Mouse (Mus musculus): ENCODE results near the gene Cog2. TPM values are rescaled to one million over a fixed set of nuclear protein-coding genes. Genes with fewer than 3 reads are reported as not detected.

Cog2 gene
- polyA plus RNA-seq, 2 experiments: 36.1 to 40.5 TPM

DNA sequence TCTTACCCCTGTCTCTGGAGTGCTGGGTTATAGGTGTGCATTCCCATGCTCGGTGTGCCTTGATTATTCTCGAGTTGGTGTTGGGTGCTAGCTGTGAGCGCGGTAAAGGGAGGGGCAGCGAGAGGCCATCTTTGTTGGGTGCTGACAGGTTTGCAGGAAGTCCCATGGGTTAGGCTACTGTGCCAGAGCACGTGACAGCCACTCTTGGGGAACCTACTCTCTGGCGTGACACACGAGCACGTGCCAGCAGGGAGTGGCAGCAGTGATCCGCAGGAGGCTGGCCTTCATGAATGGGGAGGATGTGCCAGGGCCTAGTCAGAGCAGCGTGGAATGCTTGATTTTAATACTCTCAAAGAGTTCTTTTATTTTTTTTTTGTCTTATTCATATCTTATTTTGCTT lies 5.7 kb downstream of the Cog2 start:
- Histone ChIP-seq H3K9ac (ENCODE audit: low read depth, low read length, severe bottlenecking) (no peak overlapping the region), H3K27ac (replicated peaks; ENCODE audit: low read depth, low read length) (no peak overlapping the region), H3K9me3 (ENCODE audit: control insufficient read depth, low read length) (no peaks in the 10 kb centered on the region), H3K4me3 (replicated peaks; ENCODE audit: low read length) (no peak overlapping the region), H3K4me2 (replicated peaks; ENCODE audit: low read depth, low read length, severe bottlenecking) (no peak overlapping the region), H3K27me3 (ENCODE audit: control insufficient read depth, insufficient read depth, low read length) (no peaks in the 10 kb centered on the region), H3K36me3 (ENCODE audit: control insufficient read depth, insufficient read depth, low read length) (peaks cover 55% of the 10 kb centered on the region), H3K4me1 (ENCODE audit: control insufficient read depth, insufficient read depth, low read length) (peaks cover 8% of the 10 kb centered on the region; the same call in 1 of the 2 replicates)
- DNase-seq (ENCODE audit: low spot score) (no peak), ATAC-seq (ENCODE audit: low FRiP score, low read depth) (no peak)
- 89% methylated on average over 11 of the region's 11 CpGs for WGBS
- TF ChIP-seq POLR2A (IDR thresholded peaks at IDR 0.05; ENCODE audit: borderline replicate concordance, extremely low read depth, insufficient read depth, insufficient read length): no peak

DNA sequence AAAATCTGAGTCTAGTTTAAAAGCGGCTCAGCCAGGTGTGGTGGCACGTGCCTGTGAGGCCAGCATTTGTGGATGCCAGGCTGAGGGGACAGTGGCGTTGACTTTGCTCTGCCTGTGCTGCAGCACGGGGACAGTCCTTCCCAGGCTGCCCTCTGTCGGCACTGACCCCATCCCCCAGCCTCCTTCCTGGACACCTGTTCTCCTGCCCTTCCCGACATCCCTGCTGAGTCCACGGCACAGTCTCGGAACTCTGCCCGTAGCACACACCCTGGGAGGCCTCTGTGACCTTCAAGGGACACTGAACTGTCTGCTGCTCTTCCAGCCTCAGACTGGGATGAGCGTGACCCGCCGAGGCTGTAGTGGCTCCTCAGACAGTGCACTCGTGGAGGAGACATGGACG lies 9.5 kb downstream of the Cog2 start:
- H3K4me2 ChIP-seq (replicated peaks; ENCODE audit: low read depth, low read length, severe bottlenecking): no peak overlapping the region
- no peak overlapping the region for H3K4me3 ChIP-seq (replicated peaks; ENCODE audit: low read length)
- peaks cover 87% of the 10 kb centered on the region for H3K36me3 ChIP-seq (ENCODE audit: control insufficient read depth, insufficient read depth, low read length)
- H3K27ac ChIP-seq (replicated peaks; ENCODE audit: low read depth, low read length): no peak overlapping the region
- WGBS: 86% methylated on average over 13 of the region's 14 CpGs
- ATAC-seq (ENCODE audit: low FRiP score, low read depth) (no peak), DNase-seq (ENCODE audit: low spot score) (no peak)
- no peaks in the 10 kb centered on the region for H3K27me3 ChIP-seq (ENCODE audit: control insufficient read depth, insufficient read depth, low read length)
- TF ChIP-seq POLR2A (IDR thresholded peaks at IDR 0.05; ENCODE audit: borderline replicate concordance, extremely low read depth, insufficient read depth, insufficient read length): no peak
- no peaks in the 10 kb centered on the region for H3K9me3 ChIP-seq (ENCODE audit: control insufficient read depth, low read length)
- H3K9ac ChIP-seq (ENCODE audit: low read depth, low read length, severe bottlenecking): no peak overlapping the region
- H3K4me1 ChIP-seq (ENCODE audit: control insufficient read depth, insufficient read depth, low read length): no peaks in the 10 kb centered on the region

DNA sequence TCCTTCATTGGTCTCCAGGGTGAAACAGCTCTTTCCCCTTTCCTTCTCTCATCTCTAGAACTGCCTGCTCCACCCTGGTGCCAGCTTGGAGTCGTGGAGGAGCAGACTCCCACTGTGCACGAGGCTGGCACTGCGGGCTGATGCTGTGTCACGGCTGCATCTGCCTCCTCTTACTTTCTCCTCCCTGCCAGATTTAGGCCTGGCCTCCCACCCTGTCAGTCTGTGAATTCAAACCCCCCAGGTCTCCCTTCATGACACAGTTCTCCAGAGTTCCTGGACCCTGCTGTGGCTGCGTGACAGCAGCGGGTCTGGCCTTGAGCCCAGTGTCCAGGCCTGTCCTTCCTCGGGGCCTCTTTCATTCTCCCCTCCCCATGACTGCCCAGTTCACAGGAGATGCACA lies 10.0 kb downstream of the Cog2 start:
- TF ChIP-seq POLR2A (IDR thresholded peaks at IDR 0.05; ENCODE audit: borderline replicate concordance, extremely low read depth, insufficient read depth, insufficient read length): no peak
- WGBS: 88% methylated on average over 7 of the region's 7 CpGs
- no peak overlapping the region for H3K27ac ChIP-seq (replicated peaks; ENCODE audit: low read depth, low read length)
- no peaks in the 10 kb centered on the region for H3K9me3 ChIP-seq (ENCODE audit: control insufficient read depth, low read length)
- DNase-seq (ENCODE audit: low spot score) (no peak), ATAC-seq (ENCODE audit: low FRiP score, low read depth) (no peak)
- no peaks in the 10 kb centered on the region for H3K27me3 ChIP-seq (ENCODE audit: control insufficient read depth, insufficient read depth, low read length)
- no peak overlapping the region for H3K4me3 ChIP-seq (replicated peaks; ENCODE audit: low read length)
- no peak overlapping the region for H3K4me2 ChIP-seq (replicated peaks; ENCODE audit: low read depth, low read length, severe bottlenecking)
- H3K4me1 ChIP-seq (ENCODE audit: control insufficient read depth, insufficient read depth, low read length): no peaks in the 10 kb centered on the region
- H3K9ac ChIP-seq (ENCODE audit: low read depth, low read length, severe bottlenecking): no peak overlapping the region
- H3K36me3 ChIP-seq (ENCODE audit: control insufficient read depth, insufficient read depth, low read length): peaks cover 89% of the 10 kb centered on the region

DNA sequence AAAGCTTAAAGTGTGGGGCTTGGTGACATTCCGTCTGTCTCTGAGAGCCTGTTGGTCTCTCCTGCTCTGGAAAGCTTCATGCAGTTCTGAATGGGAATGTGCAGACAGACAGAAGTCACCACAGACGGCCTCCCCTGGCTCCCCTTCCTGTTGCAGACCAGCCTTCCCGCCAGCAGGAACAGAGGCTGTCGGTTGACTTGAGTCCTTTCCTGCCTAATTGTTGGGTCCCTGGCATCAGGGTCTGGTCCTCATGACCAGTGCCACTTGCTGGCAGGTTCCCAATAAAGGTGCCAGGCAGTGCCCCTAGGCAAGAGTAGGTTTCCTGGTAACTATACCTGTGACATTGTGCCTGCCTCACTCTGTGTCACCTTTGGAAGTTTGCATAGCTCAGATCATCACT lies 10.4 kb downstream of the Cog2 start:
- Histone ChIP-seq H3K36me3 (ENCODE audit: control insufficient read depth, insufficient read depth, low read length) (peaks cover 89% of the 10 kb centered on the region), H3K4me1 (ENCODE audit: control insufficient read depth, insufficient read depth, low read length) (no peaks in the 10 kb centered on the region), H3K9me3 (ENCODE audit: control insufficient read depth, low read length) (no peaks in the 10 kb centered on the region), H3K27me3 (ENCODE audit: control insufficient read depth, insufficient read depth, low read length) (no peaks in the 10 kb centered on the region), H3K27ac (replicated peaks; ENCODE audit: low read depth, low read length) (no peak overlapping the region), H3K4me3 (replicated peaks; ENCODE audit: low read length) (no peak overlapping the region), H3K9ac (ENCODE audit: low read depth, low read length, severe bottlenecking) (no peak overlapping the region), H3K4me2 (replicated peaks; ENCODE audit: low read depth, low read length, severe bottlenecking) (no peak overlapping the region)
- no peak for TF ChIP-seq POLR2A (IDR thresholded peaks at IDR 0.05; ENCODE audit: borderline replicate concordance, extremely low read depth, insufficient read depth, insufficient read length)
- DNase-seq (ENCODE audit: low spot score) (no peak), ATAC-seq (ENCODE audit: low FRiP score, low read depth) (no peak)
- 83% methylated on average over 4 of the region's 4 CpGs for WGBS

DNA sequence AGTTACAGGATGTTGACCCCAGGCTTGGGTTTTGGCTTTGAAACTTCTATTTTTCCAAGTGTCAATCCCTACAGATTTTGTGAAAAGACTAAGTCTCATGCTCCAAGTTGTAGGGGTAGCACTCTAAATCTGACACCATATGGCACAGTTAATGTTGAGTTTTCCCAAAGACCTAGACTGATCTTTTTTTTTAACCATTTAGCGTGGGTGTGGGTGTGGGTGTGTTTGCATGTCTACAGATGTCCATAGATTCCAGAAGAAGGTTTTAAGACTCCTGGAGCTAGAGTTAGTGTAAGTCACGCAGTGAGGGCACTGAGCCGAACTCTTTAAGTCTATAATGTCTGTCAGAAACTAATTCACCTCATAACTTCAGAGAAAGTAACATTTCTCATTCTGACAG lies 12.1 kb downstream of the Cog2 start:
- H3K9ac ChIP-seq (ENCODE audit: low read depth, low read length, severe bottlenecking): no peak overlapping the region
- TF ChIP-seq POLR2A (IDR thresholded peaks at IDR 0.05; ENCODE audit: borderline replicate concordance, extremely low read depth, insufficient read depth, insufficient read length): no peak
- H3K36me3 ChIP-seq (ENCODE audit: control insufficient read depth, insufficient read depth, low read length): peaks cover 84% of the 10 kb centered on the region
- no peaks in the 10 kb centered on the region for H3K9me3 ChIP-seq (ENCODE audit: control insufficient read depth, low read length)
- no peak overlapping the region for H3K4me3 ChIP-seq (replicated peaks; ENCODE audit: low read length)
- 92% methylated on average over 3 of the region's 3 CpGs for WGBS
- no peaks in the 10 kb centered on the region for H3K4me1 ChIP-seq (ENCODE audit: control insufficient read depth, insufficient read depth, low read length)
- H3K27me3 ChIP-seq (ENCODE audit: control insufficient read depth, insufficient read depth, low read length): no peaks in the 10 kb centered on the region
- ATAC-seq (ENCODE audit: low FRiP score, low read depth) (no peak), DNase-seq (ENCODE audit: low spot score) (no peak)
- no peak overlapping the region for H3K27ac ChIP-seq (replicated peaks; ENCODE audit: low read depth, low read length)
- H3K4me2 ChIP-seq (replicated peaks; ENCODE audit: low read depth, low read length, severe bottlenecking): no peak overlapping the region

- H3K9ac ChIP-seq (ENCODE audit: low read depth, low read length, severe bottlenecking): no peak overlapping the region
- no peak overlapping the region for H3K4me3 ChIP-seq (replicated peaks; ENCODE audit: low read length)
- H3K27me3 ChIP-seq (ENCODE audit: control insufficient read depth, insufficient read depth, low read length): no peaks in the 10 kb centered on the region
- no peaks in the 10 kb centered on the region for H3K4me1 ChIP-seq (ENCODE audit: control insufficient read depth, insufficient read depth, low read length)
- no peaks in the 10 kb centered on the region for H3K9me3 ChIP-seq (ENCODE audit: control insufficient read depth, low read length)
- H3K4me2 ChIP-seq (replicated peaks; ENCODE audit: low read depth, low read length, severe bottlenecking): no peak overlapping the region
- peaks cover 85% of the 10 kb centered on the region for H3K36me3 ChIP-seq (ENCODE audit: control insufficient read depth, insufficient read depth, low read length)
- ATAC-seq (ENCODE audit: low FRiP score, low read depth): no peak
- TF ChIP-seq POLR2A (IDR thresholded peaks at IDR 0.05; ENCODE audit: borderline replicate concordance, extremely low read depth, insufficient read depth, insufficient read length): no peak
- no peak for DNase-seq (ENCODE audit: low spot score)
- 89% methylated on average over 4 of the region's 5 CpGs for WGBS
- H3K27ac ChIP-seq (replicated peaks; ENCODE audit: low read depth, low read length): no peak overlapping the region
These were observed 14.9 kb downstream of the Cog2 start for GRCm38 (mm10) chr8:124535451-124535850.
